Mouse (Mus musculus) small intestine, adult 2 months (tissue): ENCODE measurements around the gene Leo1. TPM values are rescaled to one million over a fixed set of nuclear protein-coding genes. Genes with fewer than 3 reads are reported as not detected.
A peak's percentile ranks its signal among the peaks of the same experiment; 100 is the strongest.
"Not testable (repeated sequence)": the region's sequence is repeated elsewhere in the genome, so short reads cannot be mapped to it uniquely, and the experiment has no call there.

Experiments used
- H3K27ac ChIP-seq: fragments of 200-500 bp; 2 replicates; pipeline ENCODE4 v1.5.1; 2012; ENCODE audit warnings: low read depth, low read length, control low read depth, inconsistent platforms; ENCODE audit not compliant: insufficient read depth
- H3K27me3 ChIP-seq: fragments of 200-500 bp; 2 replicates; pipeline ENCODE4 v1.6.1; 2012; ENCODE audit warnings: mild to moderate bottlenecking, moderate library complexity, low read length, inconsistent platforms; ENCODE audit not compliant: control insufficient read depth, insufficient read depth
- H3K36me3 ChIP-seq: fragments of 200-500 bp; 2 replicates; pipeline ENCODE4 v1.6.1; 2012; ENCODE audit warnings: mild to moderate bottlenecking, low read length, control low read depth, inconsistent platforms; ENCODE audit not compliant: control insufficient read depth, insufficient read depth
- H3K4me1 ChIP-seq: fragments of 200-500 bp; 2 replicates; pipeline ENCODE4 v1.6.1; 2012; ENCODE audit warnings: low read length, inconsistent platforms, mixed read lengths; ENCODE audit not compliant: control insufficient read depth, insufficient read depth, insufficient read length
- H3K4me3 ChIP-seq: fragments of 200-500 bp; 2 replicates; pipeline ENCODE4 v1.5.1; 2012; ENCODE audit warnings: low read depth, mild to moderate bottlenecking, control low read depth, inconsistent platforms, low read length, moderate library complexity
- CTCF ChIP-seq: fragments of 200-500 bp; IDR thresholded peaks from 2 replicates; pipeline ENCODE4 v1.5.1; 2012; ENCODE audit warnings: low read depth, mild to moderate bottlenecking, control low read depth, inconsistent platforms, low read length, moderate library complexity, mixed read lengths; ENCODE audit not compliant: insufficient replicate concordance, insufficient read length; ENCODE audit errors: extremely low read depth
- POLR2A ChIP-seq: fragments of 200-500 bp; IDR thresholded peaks from 2 replicates; pipeline ENCODE4 v1.6.1; 2012; ENCODE audit warnings: low read depth, mild to moderate bottlenecking, control low read depth, inconsistent platforms, low read length, moderate library complexity
- WGBS: fragments of 180-500 bp; shearing (Covaris S2); methylation state at CpG from one replicate; pipeline ENCODE4 v1.1.7; 2018; 5-methylcytosine and 5-hydroxymethylcytosine counted together
- polyA plus RNA-seq: library from polyadenylated mRNA; depleted of rRNA; stranded (reverse); fragments of >200 nt; gene quantifications from 2 replicates; pipeline ENCODE4 v1.2.3, GENCODE M21; 2012

Leo1 gene
- polyA plus RNA-seq, 1 experiment, result 2.8 TPM

GRCm38 (mm10) chr9:75434172-75434793 lies 7.0 kb upstream of the Leo1 start:
- Histone ChIP-seq H3K4me3 (no peak overlapping the region), H3K36me3 (no peaks in the 10 kb centered on the region), H3K4me1 (peaks cover 12% of the 10 kb centered on the region; the same call in 1 of the 2 replicates), H3K27ac (peak overlapping the region; percentile 56), H3K27me3 (no peaks in the 10 kb centered on the region)
- 24% methylated on average over 7 of the region's 7 CpGs for WGBS
- TF ChIP-seq CTCF, result peak; percentile 58; the same call in 1 of the 2 replicates
- no peak for TF ChIP-seq POLR2A

- WGBS, result 69% methylated on average over 6 of the region's 6 CpGs
- Histone ChIP-seq H3K36me3 (no peaks in the 10 kb centered on the region), H3K27ac (no peak overlapping the region), H3K4me1 (peaks cover 12% of the 10 kb centered on the region; the same call in 1 of the 2 replicates), H3K27me3 (no peaks in the 10 kb centered on the region), H3K4me3 (no peak overlapping the region)
- TF ChIP-seq POLR2A (no peak), CTCF (no peak)
Observed at GRCm38 (mm10) chr9:75434872-75435271, 6.5 kb upstream of the Leo1 start.

GRCm38 (mm10) chr9:75435291-75435690 lies 6.0 kb upstream of the Leo1 start:
- Histone ChIP-seq H3K27ac (peak overlapping the region; percentile 57), H3K4me3 (no peak overlapping the region), H3K4me1 (peaks cover 12% of the 10 kb centered on the region; the same call in 1 of the 2 replicates), H3K36me3 (no peaks in the 10 kb centered on the region), H3K27me3 (no peaks in the 10 kb centered on the region)
- WGBS, result 81% methylated on average over 4 of the region's 4 CpGs
- TF ChIP-seq POLR2A, result no peak
- no peak for TF ChIP-seq CTCF

- no peak overlapping the region for H3K4me3 ChIP-seq
- H3K27me3 ChIP-seq, result no peaks in the 10 kb centered on the region
- H3K27ac ChIP-seq, result peak overlapping the region; percentile 57
- H3K4me1 ChIP-seq, result peaks cover 12% of the 10 kb centered on the region; the same call in 1 of the 2 replicates
- WGBS, result 6% methylated on average over 12 of the region's 12 CpGs
- TF ChIP-seq CTCF, result no peak
- TF ChIP-seq POLR2A, result no peak
- no peaks in the 10 kb centered on the region for H3K36me3 ChIP-seq
Observed at GRCm38 (mm10) chr9:75435918-75436317, 5.4 kb upstream of the Leo1 start.

GRCm38 (mm10) chr9:75437653-75438385 lies 3.5 kb upstream of the Leo1 start:
- Histone ChIP-seq H3K4me1 (peaks cover 14% of the 10 kb centered on the region), H3K27ac (no peak overlapping the region), H3K36me3 (no peaks in the 10 kb centered on the region), H3K27me3 (no peaks in the 10 kb centered on the region), H3K4me3 (no peak overlapping the region)
- no peak for TF ChIP-seq POLR2A
- no peak for TF ChIP-seq CTCF
- 20% methylated on average over 6 of the region's 6 CpGs for WGBS

- Histone ChIP-seq H3K4me3 (peak overlapping the region; percentile 90), H3K27me3 (no peaks in the 10 kb centered on the region), H3K27ac (no peak overlapping the region), H3K36me3 (peaks cover 13% of the 10 kb centered on the region), H3K4me1 (peaks cover 2% of the 10 kb centered on the region)
- under 1% methylated on average over 31 of the region's 31 CpGs for WGBS
- TF ChIP-seq POLR2A, result no peak
- no peak for TF ChIP-seq CTCF
Observed at GRCm38 (mm10) chr9:75441691-75442131, 387 bp downstream of the Leo1 start.

- peaks cover 2% of the 10 kb centered on the region for H3K4me1 ChIP-seq
- no peak overlapping the region for H3K4me3 ChIP-seq
- H3K27ac ChIP-seq, result no peak overlapping the region
- WGBS, result 86% methylated on average over 15 of the region's 15 CpGs
- H3K27me3 ChIP-seq, result no peaks in the 10 kb centered on the region
- peaks cover 37% of the 10 kb centered on the region for H3K36me3 ChIP-seq
- no peak for TF ChIP-seq POLR2A
- no peak for TF ChIP-seq CTCF
Observed at GRCm38 (mm10) chr9:75444981-75445380, 3.7 kb downstream of the Leo1 start.

GRCm38 (mm10) chr9:75446574-75446973 lies 5.2 kb downstream of the Leo1 start:
- WGBS, result 84% methylated on average over 10 of the region's 10 CpGs
- not testable (repeated sequence) for H3K27me3 ChIP-seq, H3K4me1 ChIP-seq, H3K4me3 ChIP-seq, H3K27ac ChIP-seq
- peaks cover 42% of the 10 kb centered on the region for H3K36me3 ChIP-seq
